Mouse (Mus musculus) G1E (cell line): ENCODE measurements around the gene Rnf157.
A peak's percentile ranks its signal among the peaks of the same experiment; 100 is the strongest.

ENCODE experiments used
- CTCF ChIP-seq: IDR thresholded peaks from 2 replicates; pipeline ENCODE4 v1.5.1; 2012; ENCODE audit warnings: low read depth, low read length, inconsistent platforms, mixed read lengths
- GATA1 ChIP-seq: IDR thresholded peaks from 2 replicates; pipeline ENCODE4 v1.6.1; 2012; ENCODE audit warnings: borderline replicate concordance, low read length, inconsistent platforms, mixed read lengths
- TAL1 ChIP-seq: conservative IDR thresholded peaks from 2 replicates; pipeline ENCODE4 v1.6.1; 2012; ENCODE audit warnings: low read depth, low read length, inconsistent platforms, mixed read lengths

GRCm38 (mm10) chr11:116435992-116436724 is 23.3 kb upstream of the Rnf157 start:
- TF ChIP-seq CTCF (no peak), TAL1 (peak; percentile 61; the same call in 1 of the 2 replicates), GATA1 (no peak)
